Mouse (Mus musculus): ENCODE measurements at regions not wholly inside any gene's neighbourhood (a gene's known extent, or its start where the extent isn't known, plus 50 kb on each side); places are given as distances from the start of the nearest gene placed in this dataset.
"Not testable (repeated sequence)": the region's sequence is repeated elsewhere in the genome, so short reads cannot be mapped to it uniquely, and the experiment has no call there.

- Histone ChIP-seq H3K27ac (replicated peaks; ENCODE audit: low read depth, low read length) (no peak overlapping the region), H3K4me1 (ENCODE audit: control insufficient read depth, insufficient read depth, low read length) (no peaks in the 10 kb centered on the region), H3K4me3 (ENCODE audit: low read depth, low read length) (no peak overlapping the region), H3K9ac (replicated peaks; ENCODE audit: low read length) (no peak overlapping the region), H3K27me3 (ENCODE audit: control insufficient read depth, insufficient read depth, low read length) (no peaks in the 10 kb centered on the region), H3K36me3 (replicated peaks; ENCODE audit: control insufficient read depth, insufficient read depth, low read depth, low read length) (no peaks in the 10 kb centered on the region), H3K4me2 (ENCODE audit: low read depth, low read length) (no peak overlapping the region), H3K9me3 (replicated peaks; ENCODE audit: control insufficient read depth, low read length) (no peaks in the 10 kb centered on the region)
- 73% methylated on average over 2 of the region's 2 CpGs for WGBS
- DNase-seq (ENCODE audit: low spot score) (peak; percentile 1), ATAC-seq (replicated peaks; ENCODE audit: insufficient number of reproducible peaks, low FRiP score, low TSS enrichment, low read depth) (no peak)
These were observed 685.7 kb upstream of the Cdh8 start for GRCm38 (mm10) chr8:100101957-100102356.

DNA sequence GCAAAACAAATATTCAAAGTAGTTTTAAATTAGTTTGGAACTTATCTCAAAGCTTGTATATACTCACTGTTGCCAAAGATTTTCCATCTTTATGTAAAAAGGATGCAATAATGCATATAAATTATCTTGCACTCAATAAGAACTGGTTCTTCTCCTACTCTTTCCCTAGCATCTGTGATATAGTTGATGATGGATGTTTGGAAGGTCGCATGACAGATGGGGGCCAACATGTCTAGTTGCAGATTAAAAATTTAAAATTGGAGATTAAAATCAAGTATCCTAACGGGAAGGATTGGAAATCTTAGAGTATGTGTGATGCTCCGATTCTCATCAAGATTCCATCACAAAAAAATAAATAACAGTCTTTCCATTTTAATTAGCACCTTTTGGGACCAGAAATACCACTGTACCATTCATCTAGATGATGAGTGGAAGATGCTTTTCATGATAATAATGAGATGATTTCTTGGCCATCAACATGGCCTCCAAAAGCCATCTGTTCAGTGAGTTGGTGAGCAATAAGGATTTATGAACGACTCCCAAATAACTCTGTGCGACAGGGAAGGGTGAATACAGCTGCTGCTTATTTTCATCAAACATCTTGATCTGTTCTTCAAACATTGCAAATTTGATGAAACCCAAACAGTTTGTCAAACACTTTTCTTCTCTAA is 655.9 kb upstream of the Cdh8 start:
- Histone ChIP-seq H3K9me3 (replicated peaks; ENCODE audit: control insufficient read depth, low read length) (no peaks in the 10 kb centered on the region), H3K27me3 (ENCODE audit: control insufficient read depth, insufficient read depth, low read length) (no peaks in the 10 kb centered on the region), H3K4me3 (ENCODE audit: low read depth, low read length) (no peak overlapping the region), H3K4me1 (ENCODE audit: control insufficient read depth, insufficient read depth, low read length) (no peaks in the 10 kb centered on the region), H3K9ac (replicated peaks; ENCODE audit: low read length) (no peak overlapping the region), H3K27ac (replicated peaks; ENCODE audit: low read depth, low read length) (no peak overlapping the region), H3K36me3 (replicated peaks; ENCODE audit: control insufficient read depth, insufficient read depth, low read depth, low read length) (no peaks in the 10 kb centered on the region), H3K4me2 (ENCODE audit: low read depth, low read length) (no peak overlapping the region)
- ATAC-seq (replicated peaks; ENCODE audit: insufficient number of reproducible peaks, low FRiP score, low TSS enrichment, low read depth), result no peak
- WGBS, result 84% methylated on average over 5 of the region's 5 CpGs
- DNase-seq (ENCODE audit: low spot score), result no peak

DNA sequence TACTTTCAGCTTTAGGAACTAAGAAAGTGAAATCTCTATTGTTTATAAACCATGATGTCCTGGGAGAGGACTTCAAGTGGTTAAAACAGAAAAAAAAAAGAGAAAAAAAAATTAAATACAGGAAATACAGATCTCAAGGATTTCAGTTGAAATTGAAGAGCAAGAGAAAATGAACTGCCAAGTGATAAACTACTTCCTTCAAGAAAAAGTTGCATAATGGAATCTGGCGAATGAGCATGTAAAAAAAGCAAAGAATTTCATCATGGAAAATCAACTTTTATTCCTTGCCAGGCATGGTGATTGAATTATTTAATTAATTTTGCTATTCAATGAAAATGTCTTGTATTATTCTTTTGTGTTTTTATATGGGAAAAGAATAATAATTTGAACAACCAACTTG is 653.5 kb upstream of the Cdh8 start:
- Histone ChIP-seq H3K9me3 (replicated peaks; ENCODE audit: control insufficient read depth, low read length) (no peaks in the 10 kb centered on the region), H3K27me3 (ENCODE audit: control insufficient read depth, insufficient read depth, low read length) (no peaks in the 10 kb centered on the region), H3K36me3 (replicated peaks; ENCODE audit: control insufficient read depth, insufficient read depth, low read depth, low read length) (no peaks in the 10 kb centered on the region), H3K4me3 (ENCODE audit: low read depth, low read length) (no peak overlapping the region), H3K27ac (replicated peaks; ENCODE audit: low read depth, low read length) (no peak overlapping the region), H3K4me2 (ENCODE audit: low read depth, low read length) (no peak overlapping the region), H3K9ac (replicated peaks; ENCODE audit: low read length) (no peak overlapping the region), H3K4me1 (ENCODE audit: control insufficient read depth, insufficient read depth, low read length) (no peaks in the 10 kb centered on the region)
- no peak for ATAC-seq (replicated peaks; ENCODE audit: insufficient number of reproducible peaks, low FRiP score, low TSS enrichment, low read depth)
- 80% methylated on average over 1 of the region's 1 CpGs for WGBS
- DNase-seq (ENCODE audit: low spot score), result no peak

GRCm38 (mm10) chr8:100038931-100039330 is 622.7 kb upstream of the Cdh8 start:
- no peak overlapping the region for H3K4me2 ChIP-seq (ENCODE audit: low read depth, low read length)
- H3K4me1 ChIP-seq (ENCODE audit: control insufficient read depth, insufficient read depth, low read length), result no peaks in the 10 kb centered on the region
- H3K36me3 ChIP-seq (replicated peaks; ENCODE audit: control insufficient read depth, insufficient read depth, low read depth, low read length), result no peaks in the 10 kb centered on the region
- WGBS, result 79% methylated on average over 5 of the region's 5 CpGs
- H3K27ac ChIP-seq (replicated peaks; ENCODE audit: low read depth, low read length), result no peak overlapping the region
- H3K9ac ChIP-seq (replicated peaks; ENCODE audit: low read length), result no peak overlapping the region
- DNase-seq (ENCODE audit: low spot score) (no peak), ATAC-seq (replicated peaks; ENCODE audit: insufficient number of reproducible peaks, low FRiP score, low TSS enrichment, low read depth) (no peak)
- no peaks in the 10 kb centered on the region for H3K27me3 ChIP-seq (ENCODE audit: control insufficient read depth, insufficient read depth, low read length)
- no peak overlapping the region for H3K4me3 ChIP-seq (ENCODE audit: low read depth, low read length)
- no peaks in the 10 kb centered on the region for H3K9me3 ChIP-seq (replicated peaks; ENCODE audit: control insufficient read depth, low read length)

DNA sequence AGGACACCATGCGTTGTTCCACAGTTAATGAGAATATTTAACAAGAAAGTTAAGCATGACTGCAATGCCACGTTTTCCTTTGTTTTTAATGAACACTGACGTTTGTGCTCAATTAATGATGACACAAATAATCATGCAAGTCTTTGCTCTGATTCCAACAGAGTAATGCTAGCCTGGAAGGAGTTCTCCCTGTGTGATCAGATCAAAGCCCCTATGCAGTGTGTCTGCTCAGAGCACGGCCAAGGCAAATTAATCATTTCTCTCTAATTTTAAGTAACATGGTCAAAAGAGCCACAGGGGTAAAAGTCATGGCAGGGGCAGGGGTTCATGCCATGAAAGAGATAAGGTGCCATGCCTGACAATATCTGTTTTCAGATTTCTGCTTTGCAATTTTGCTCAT is 618.2 kb upstream of the Cdh8 start:
- no peaks in the 10 kb centered on the region for H3K9me3 ChIP-seq (replicated peaks; ENCODE audit: control insufficient read depth, low read length)
- H3K4me1 ChIP-seq (ENCODE audit: control insufficient read depth, insufficient read depth, low read length), result no peaks in the 10 kb centered on the region
- H3K4me2 ChIP-seq (ENCODE audit: low read depth, low read length), result no peak overlapping the region
- H3K27me3 ChIP-seq (ENCODE audit: control insufficient read depth, insufficient read depth, low read length), result no peaks in the 10 kb centered on the region
- no peak overlapping the region for H3K9ac ChIP-seq (replicated peaks; ENCODE audit: low read length)
- DNase-seq (ENCODE audit: low spot score) (no peak), ATAC-seq (replicated peaks; ENCODE audit: insufficient number of reproducible peaks, low FRiP score, low TSS enrichment, low read depth) (no peak)
- H3K27ac ChIP-seq (replicated peaks; ENCODE audit: low read depth, low read length), result no peak overlapping the region
- H3K36me3 ChIP-seq (replicated peaks; ENCODE audit: control insufficient read depth, insufficient read depth, low read depth, low read length), result no peaks in the 10 kb centered on the region
- 58% methylated on average over 4 of the region's 4 CpGs for WGBS
- no peak overlapping the region for H3K4me3 ChIP-seq (ENCODE audit: low read depth, low read length)

GRCm38 (mm10) chr8:100030358-100030757 is 614.1 kb upstream of the Cdh8 start:
- not testable (repeated sequence) for H3K4me3 ChIP-seq (ENCODE audit: low read depth, low read length); DNase-seq (ENCODE audit: low spot score); H3K27ac ChIP-seq (replicated peaks; ENCODE audit: low read depth, low read length); H3K36me3 ChIP-seq (replicated peaks; ENCODE audit: control insufficient read depth, insufficient read depth, low read depth, low read length); H3K9ac ChIP-seq (replicated peaks; ENCODE audit: low read length); ATAC-seq (replicated peaks; ENCODE audit: insufficient number of reproducible peaks, low FRiP score, low TSS enrichment, low read depth); H3K4me1 ChIP-seq (ENCODE audit: control insufficient read depth, insufficient read depth, low read length); H3K9me3 ChIP-seq (replicated peaks; ENCODE audit: control insufficient read depth, low read length); H3K4me2 ChIP-seq (ENCODE audit: low read depth, low read length); H3K27me3 ChIP-seq (ENCODE audit: control insufficient read depth, insufficient read depth, low read length)
- WGBS, result 94% methylated on average over 17 of the region's 23 CpGs

GRCm38 (mm10) chr8:100015638-100016037 is 599.4 kb upstream of the Cdh8 start:
- DNase-seq (ENCODE audit: low spot score) (no peak), ATAC-seq (replicated peaks; ENCODE audit: insufficient number of reproducible peaks, low FRiP score, low TSS enrichment, low read depth) (no peak)
- H3K27ac ChIP-seq (replicated peaks; ENCODE audit: low read depth, low read length), result no peak overlapping the region
- H3K4me3 ChIP-seq (ENCODE audit: low read depth, low read length), result no peak overlapping the region
- H3K4me2 ChIP-seq (ENCODE audit: low read depth, low read length), result no peak overlapping the region
- no peaks in the 10 kb centered on the region for H3K27me3 ChIP-seq (ENCODE audit: control insufficient read depth, insufficient read depth, low read length)
- H3K9ac ChIP-seq (replicated peaks; ENCODE audit: low read length), result no peak overlapping the region
- 84% methylated on average over 1 of the region's 1 CpGs for WGBS
- H3K36me3 ChIP-seq (replicated peaks; ENCODE audit: control insufficient read depth, insufficient read depth, low read depth, low read length), result no peaks in the 10 kb centered on the region
- H3K4me1 ChIP-seq (ENCODE audit: control insufficient read depth, insufficient read depth, low read length), result no peaks in the 10 kb centered on the region
- H3K9me3 ChIP-seq (replicated peaks; ENCODE audit: control insufficient read depth, low read length), result no peaks in the 10 kb centered on the region

GRCm38 (mm10) chr8:99999554-99999953 is 583.3 kb upstream of the Cdh8 start:
- H3K9me3 ChIP-seq (replicated peaks; ENCODE audit: control insufficient read depth, low read length), result no peaks in the 10 kb centered on the region
- no peaks in the 10 kb centered on the region for H3K27me3 ChIP-seq (ENCODE audit: control insufficient read depth, insufficient read depth, low read length)
- H3K27ac ChIP-seq (replicated peaks; ENCODE audit: low read depth, low read length), result no peak overlapping the region
- no peak overlapping the region for H3K4me2 ChIP-seq (ENCODE audit: low read depth, low read length)
- no peak for DNase-seq (ENCODE audit: low spot score)
- WGBS, result 92% methylated on average over 1 of the region's 1 CpGs
- no peaks in the 10 kb centered on the region for H3K4me1 ChIP-seq (ENCODE audit: control insufficient read depth, insufficient read depth, low read length)
- no peak for ATAC-seq (replicated peaks; ENCODE audit: insufficient number of reproducible peaks, low FRiP score, low TSS enrichment, low read depth)
- no peak overlapping the region for H3K4me3 ChIP-seq (ENCODE audit: low read depth, low read length)
- no peaks in the 10 kb centered on the region for H3K36me3 ChIP-seq (replicated peaks; ENCODE audit: control insufficient read depth, insufficient read depth, low read depth, low read length)
- H3K9ac ChIP-seq (replicated peaks; ENCODE audit: low read length), result no peak overlapping the region
